Mouse (Mus musculus) T-helper 17 cell (primary cell): ENCODE results near the gene Cdk18.

Source experiments
- in situ Hi-C, 2 experiments: fragments of 300-600 bp; cut with MboI, MseI; formaldehyde crosslinking; loops; 1 replicate in 1 of 2; 2 replicates in 1 of 2; pipeline ENCODE4 v1.15.1; 2025; ENCODE audit warnings: high pct_unique_total_duplicates in 2 of 2

Gene Cdk18

GRCm38 (mm10) chr1:132067261-132068255 is 71.9 kb downstream of the Cdk18 start, which contains the start of gene Mfsd4a:
Gene Mfsd4a, minus strand, starts transcription at chr1:132068062.
- in situ Hi-C loops = no loop called here

- in situ Hi-C loops = no loop called here
Observed at GRCm38 (mm10) chr1:132065475-132066172, 73.9 kb downstream of the Cdk18 start.

GRCm38 (mm10) chr1:132065001-132065400 is 74.5 kb downstream of the Cdk18 start:
- in situ Hi-C loops = no loop called here

GRCm38 (mm10) chr1:132063096-132063495 is 76.4 kb downstream of the Cdk18 start:
- in situ Hi-C loops = no loop called here
